Mouse (Mus musculus): ENCODE measurements around the gene Cx3cr1.

DNA sequence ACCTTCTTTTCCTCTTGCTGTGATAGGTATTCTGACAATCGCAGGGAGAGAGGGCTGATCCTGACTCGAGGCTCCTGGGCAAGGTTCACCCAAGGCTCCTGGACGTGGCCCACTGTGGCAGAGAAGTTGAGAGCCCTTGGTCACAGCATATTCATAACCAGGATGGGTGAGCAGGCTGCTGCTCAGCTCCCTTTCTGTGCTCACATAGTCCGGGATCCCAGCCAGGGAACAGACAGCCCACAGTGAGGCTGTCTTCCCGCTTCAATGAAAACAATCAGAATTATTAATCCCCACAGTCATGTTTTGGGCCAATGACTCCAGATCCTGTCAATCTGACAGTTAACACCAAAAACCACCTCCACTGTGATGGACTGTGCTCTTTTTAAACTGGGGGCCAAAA, 12.3 kb upstream of the Cx3cr1 start:
- TF ChIP-seq POLR2A (IDR thresholded peaks at IDR 0.05; ENCODE audit: borderline replicate concordance, low read depth, low read length): no peak
- no peak for TF ChIP-seq CTCF (IDR thresholded peaks at IDR 0.05; ENCODE audit: low read depth, low read length)

Measured in bone marrow macrophage, adult 2 months (primary cell).